Mouse (Mus musculus) thymus, postnatal 25 days (tissue): ENCODE measurements around the gene Rdh16f2.
A peak's percentile ranks its signal among the peaks of the same experiment; 100 is the strongest.
"Not testable (repeated sequence)": the region's sequence is repeated elsewhere in the genome, so short reads cannot be mapped to it uniquely, and the experiment has no call there.

ENCODE experiments used
- DNase-seq: peaks from one replicate; pipeline ENCODE4 v3.0.0; 2022

Gene Rdh16f2

DNA sequence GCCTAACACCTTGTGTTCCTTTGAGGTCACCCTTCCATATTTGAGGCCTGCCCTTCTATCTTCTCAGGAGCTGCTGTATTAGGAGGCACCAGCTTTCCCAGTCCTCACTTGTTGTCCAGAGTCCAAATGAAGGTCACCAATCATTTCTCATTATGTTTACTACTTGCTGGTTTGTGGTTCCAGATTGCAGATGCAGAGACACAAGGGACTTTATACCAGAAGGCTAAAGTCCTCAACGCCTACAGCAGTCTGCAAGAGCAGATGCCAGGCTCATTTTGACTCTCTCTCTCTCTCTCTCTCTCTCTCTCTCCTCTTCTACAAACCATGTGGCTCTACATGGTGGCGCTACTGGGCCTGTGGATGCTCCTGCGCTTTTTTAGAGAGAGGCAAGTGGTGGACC is at the start of gene Rdh16f2:
Gene Rdh16f2 (plus strand): TSS at position 243 of the 400 bp plus-strand sequence.
- DNase-seq = no peak

- DNase-seq = not testable (repeated sequence)
Observed at GRCm38 (mm10) chr10:127817268-127817910, 48.9 kb upstream of the Rdh16f2 start.

- not testable (repeated sequence) for DNase-seq
Observed at GRCm38 (mm10) chr10:127821806-127822205, 44.5 kb upstream of the Rdh16f2 start.

GRCm38 (mm10) chr10:127825386-127825785 is 40.9 kb upstream of the Rdh16f2 start:
- no peak for DNase-seq

DNA sequence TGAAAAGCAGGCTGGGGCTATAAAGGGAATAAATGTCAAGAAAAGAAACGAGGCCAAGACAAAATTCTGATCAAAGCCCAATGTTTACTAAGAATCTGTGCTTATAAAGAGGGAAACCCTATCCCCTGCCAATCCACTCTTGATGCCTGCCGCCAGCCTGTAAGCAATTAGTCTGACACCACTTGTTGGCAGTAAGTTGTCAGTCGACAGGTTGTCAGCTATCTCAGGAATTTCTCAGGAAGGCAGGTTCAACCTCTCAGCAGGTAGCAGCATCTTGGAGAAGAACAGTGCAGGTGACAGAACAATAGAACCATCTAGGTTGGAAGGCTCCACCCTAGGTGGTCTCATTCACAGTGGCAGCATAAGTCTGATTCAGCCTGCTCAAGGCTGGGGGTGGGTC is 37.2 kb upstream of the Rdh16f2 start:
- no peak for DNase-seq

DNA sequence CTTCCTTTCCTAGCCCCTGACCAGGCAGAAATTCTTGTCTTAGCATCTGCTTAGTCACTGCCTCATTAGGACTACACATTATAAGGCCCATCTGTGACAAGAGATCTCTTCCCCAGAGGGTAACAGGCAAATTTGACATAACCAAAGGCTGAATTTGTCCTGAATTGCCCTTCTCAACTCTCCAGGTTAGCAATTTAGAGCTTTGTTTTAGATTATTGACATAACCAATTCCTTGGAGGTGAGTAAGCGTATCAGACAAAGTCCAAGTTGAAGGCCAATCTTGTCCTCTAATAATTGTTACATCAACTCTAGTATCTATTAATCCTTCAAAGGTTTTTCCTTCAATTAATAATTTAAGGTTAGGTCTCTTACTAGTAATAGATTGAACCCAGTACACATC is 32.1 kb upstream of the Rdh16f2 start:
- DNase-seq = not testable (repeated sequence)

DNA sequence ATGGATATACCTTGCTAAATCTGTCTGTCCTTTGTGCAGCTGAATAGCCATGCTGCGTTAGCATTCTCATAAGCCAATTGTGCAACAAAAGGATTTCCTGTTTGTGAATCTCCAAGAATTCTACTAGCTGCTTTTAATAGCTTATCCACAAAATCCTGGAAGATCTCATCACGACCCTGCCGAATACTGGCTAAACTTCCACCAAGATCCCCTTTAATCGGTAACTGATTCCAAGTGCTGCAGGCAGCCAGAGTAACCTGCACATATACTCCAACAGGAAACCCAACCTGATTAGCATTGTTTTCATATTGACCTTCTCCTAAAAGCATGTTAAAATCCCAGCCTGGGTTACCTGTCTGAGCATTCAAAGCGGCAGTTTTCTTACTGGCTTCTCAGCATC is 31.0 kb upstream of the Rdh16f2 start:
- no peak for DNase-seq

- not testable (repeated sequence) for DNase-seq
Observed at GRCm38 (mm10) chr10:127837793-127838192, 28.5 kb upstream of the Rdh16f2 start.

DNA sequence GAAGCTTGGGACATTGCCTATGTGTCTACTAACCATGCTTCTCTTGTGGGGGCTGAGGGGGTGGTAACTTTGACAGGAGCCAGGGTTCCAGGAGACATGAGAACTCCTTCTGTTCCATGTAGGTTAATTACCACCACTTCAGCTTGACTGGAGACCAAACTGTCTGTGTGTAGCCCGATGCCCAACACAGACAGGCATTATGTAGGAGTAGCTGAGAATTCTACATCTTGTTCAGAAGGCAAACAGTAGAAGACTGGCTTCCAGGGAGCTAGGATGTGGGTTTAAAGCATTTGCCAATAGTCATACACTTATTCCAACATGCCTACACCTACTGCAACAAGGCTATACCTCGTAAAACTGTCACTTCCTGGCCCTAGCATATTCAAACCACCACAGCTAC is 27.7 kb upstream of the Rdh16f2 start:
- no peak for DNase-seq

DNA sequence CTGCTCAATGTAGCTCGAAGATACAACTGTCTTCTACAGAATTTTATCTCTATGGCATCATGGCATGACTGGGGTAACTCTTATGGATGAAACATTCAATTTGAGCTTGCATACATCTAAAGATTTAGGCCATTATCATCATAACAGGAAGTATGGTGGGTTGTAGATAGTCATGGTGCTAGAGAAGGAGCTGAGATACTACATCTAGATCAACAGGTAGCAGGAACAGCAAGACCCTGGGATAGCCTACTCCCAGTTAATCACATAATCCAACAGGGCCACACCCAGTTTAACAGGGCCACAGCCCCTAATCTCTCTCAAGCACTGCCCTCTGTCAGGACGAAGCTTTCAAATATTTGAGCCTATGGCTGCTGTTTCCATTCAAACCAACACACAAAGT is 25.5 kb upstream of the Rdh16f2 start:
- no peak for DNase-seq

GRCm38 (mm10) chr10:127845945-127846344 is 20.3 kb upstream of the Rdh16f2 start:
- DNase-seq = not testable (repeated sequence)

DNA sequence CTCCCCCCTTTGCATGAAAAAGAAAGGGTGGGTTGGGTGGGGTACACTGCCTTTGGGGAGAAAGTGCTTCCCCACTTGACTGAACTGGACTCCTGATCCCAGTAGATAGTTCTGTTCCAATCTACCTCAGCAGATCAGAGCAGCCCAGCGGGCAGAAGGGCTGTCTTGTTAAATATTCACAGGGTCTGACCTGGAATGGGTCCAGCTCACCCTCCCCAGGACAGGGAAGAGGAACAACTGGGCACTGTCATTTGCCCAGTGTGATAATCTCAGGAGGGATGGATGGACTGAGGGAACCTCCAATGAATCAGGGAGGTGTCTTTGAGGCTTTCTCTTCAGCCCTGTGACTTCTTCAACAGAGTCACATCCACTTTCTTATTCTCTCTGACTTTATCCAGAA is 18.2 kb upstream of the Rdh16f2 start:
- no peak for DNase-seq

GRCm38 (mm10) chr10:127849628-127850027 is 16.6 kb upstream of the Rdh16f2 start, which contains the start of gene Rdh19:
Rdh19 (plus strand) TSS chr10:127849928.
- no peak for DNase-seq

- no peak for DNase-seq
Observed at GRCm38 (mm10) chr10:127856376-127856775, 9.9 kb upstream of the Rdh16f2 start.

DNA sequence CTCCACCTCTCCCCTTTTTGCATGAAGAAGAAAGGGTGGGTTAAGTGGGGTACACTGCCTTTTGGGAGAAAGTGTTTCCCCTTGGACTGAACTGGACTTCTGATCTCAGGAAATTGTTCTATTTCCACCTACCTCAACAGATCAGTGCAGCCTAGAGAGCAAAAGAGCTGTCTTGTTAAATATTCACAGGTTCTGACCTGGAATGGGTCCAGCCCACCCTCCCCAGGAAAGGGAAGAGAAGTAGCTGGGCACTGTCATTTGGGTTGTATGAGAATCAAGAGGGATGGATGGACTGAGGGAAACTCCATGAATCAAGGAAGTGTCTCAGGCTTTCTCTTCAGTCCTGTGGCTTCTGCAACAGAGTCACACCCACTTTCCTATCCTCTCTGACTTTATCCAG is 1.3 kb upstream of the Rdh16f2 start:
- no peak for DNase-seq

DNA sequence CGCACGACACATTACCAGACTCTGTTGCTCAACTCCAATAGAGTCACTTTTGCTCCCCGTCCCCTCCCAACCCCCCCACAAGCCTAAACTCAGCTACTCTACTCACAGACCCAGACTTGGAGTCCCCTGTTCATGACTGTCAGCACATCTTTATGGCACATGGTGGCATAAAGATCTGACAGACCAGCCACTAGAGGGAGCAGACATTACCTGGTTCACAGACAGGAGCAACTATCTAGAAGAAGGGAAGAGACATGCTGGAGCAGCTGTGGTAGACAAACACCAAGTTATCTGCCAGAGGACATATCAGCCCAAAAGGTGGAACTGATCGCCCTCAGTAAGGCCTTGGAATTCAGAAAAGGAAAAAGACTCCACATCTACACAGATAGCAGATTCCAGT is 6.2 kb downstream of the Rdh16f2 start:
- peak; percentile 2 for DNase-seq

DNA sequence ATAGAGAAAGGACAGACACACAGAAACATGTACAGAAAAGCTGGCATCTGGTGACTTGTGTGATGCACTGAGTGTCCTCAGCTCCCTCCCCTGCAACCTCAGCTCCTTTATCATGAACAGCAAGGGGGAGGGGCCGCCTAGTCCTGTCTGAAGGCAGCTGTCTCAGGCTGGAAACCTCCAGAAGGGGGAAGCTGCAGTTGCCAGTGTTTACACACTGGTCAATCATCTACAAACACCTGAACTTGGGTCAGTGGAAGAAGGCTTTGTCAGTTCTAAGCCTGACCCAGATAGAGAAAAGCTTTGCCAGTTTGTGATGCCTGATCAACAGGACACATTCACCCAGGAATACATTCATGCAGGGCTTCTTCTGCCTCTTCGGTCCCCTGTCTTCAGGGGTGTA is 11.4 kb downstream of the Rdh16f2 start:
- no peak for DNase-seq

DNA sequence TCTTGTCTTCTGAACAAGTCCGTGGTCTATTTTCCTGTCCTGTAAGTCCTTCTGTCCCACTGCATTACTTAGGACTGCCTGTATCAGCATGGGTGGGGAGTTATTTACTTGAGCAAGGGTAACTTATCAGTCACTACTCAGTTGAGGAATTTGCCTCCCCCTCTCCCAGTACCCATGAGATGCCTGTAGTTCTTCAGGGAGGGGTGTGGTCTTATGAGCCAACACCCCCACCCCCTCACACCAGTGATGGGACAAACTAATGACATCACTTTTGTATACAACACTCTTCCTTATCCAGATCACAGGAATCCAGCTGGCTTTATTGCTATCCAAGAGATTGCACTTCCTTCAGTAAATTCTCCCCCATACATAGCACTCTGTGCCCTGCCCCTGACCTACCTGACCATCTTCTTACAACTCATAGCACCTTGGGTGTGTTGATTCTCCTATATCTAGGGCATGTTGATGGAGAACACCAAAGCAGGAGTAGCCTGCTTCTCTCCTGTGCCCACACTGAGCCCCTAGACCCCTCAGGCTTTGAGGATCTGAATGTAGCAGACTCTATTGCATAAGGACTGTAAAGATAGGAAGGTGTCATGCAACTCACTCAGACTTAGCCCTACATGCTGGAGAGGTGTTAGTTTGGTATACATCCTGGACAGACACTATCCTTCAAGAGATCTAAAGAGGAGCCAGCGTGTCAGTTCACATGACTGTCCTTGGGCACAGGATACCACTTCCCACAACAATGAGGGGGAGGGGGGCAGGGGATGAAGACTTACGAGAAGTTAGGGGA is 12.2 kb downstream of the Rdh16f2 start:
- DNase-seq = no peak

DNA sequence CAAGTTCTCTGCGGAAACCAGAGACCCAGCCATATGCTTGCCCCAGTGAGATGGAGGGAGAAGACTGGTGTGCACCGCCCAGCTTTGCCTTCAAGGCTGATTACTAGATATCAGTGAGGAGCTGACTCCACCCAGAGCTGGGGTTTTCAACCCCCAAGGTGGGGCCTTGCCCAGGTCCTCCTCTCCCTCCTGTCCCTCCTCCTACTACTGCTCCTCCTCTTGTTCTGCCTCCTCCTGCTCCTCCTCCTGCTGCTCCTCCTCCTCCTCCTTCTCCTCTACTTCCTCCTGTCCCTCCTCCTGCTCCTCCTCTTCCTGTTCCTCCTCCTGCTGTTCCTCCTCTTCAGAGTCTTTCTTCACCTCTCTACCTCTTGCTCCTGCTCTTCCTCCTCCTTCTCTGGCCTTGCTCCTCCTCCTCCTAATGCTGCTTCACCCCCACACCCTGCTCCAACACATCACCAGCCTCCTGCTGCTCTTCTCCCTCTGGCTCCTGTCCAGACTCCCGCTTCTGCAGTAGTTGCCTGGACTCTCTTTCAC is 12.9 kb downstream of the Rdh16f2 start:
- no peak for DNase-seq

- no peak for DNase-seq
Observed at GRCm38 (mm10) chr10:127881041-127881440, 14.8 kb downstream of the Rdh16f2 start.

GRCm38 (mm10) chr10:127886551-127886950 is 20.3 kb downstream of the Rdh16f2 start:
- DNase-seq = no peak

GRCm38 (mm10) chr10:127886971-127887370 is 20.7 kb downstream of the Rdh16f2 start:
- no peak for DNase-seq

DNA sequence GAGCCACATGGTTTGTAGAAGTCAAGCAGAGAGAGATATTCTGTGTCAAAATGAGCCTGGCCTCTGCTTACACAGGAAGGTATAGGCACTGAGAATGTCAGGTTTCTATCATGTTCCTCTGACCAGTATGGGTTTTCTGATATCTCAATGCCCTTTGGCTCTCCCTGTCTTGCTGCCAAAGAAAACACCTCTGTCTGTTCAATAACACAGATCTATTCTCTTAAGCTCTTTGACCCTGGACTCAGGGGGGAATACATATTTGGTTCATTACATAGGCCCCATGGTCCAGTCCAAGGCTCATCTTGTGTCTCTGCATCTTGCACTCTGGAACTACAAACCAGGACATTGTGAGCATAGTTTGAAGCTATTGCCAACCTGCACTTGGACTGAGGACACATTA is 22.3 kb downstream of the Rdh16f2 start, which contains the start of gene Rdh7:
Gene Rdh7 (minus strand): TSS at position 213 of the 400 bp plus-strand sequence.
- DNase-seq = no peak

- no peak for DNase-seq
Observed at GRCm38 (mm10) chr10:127891481-127891880, 25.2 kb downstream of the Rdh16f2 start.
